Mouse (Mus musculus): ENCODE data around the gene Psd4.

Gene Psd4

DNA sequence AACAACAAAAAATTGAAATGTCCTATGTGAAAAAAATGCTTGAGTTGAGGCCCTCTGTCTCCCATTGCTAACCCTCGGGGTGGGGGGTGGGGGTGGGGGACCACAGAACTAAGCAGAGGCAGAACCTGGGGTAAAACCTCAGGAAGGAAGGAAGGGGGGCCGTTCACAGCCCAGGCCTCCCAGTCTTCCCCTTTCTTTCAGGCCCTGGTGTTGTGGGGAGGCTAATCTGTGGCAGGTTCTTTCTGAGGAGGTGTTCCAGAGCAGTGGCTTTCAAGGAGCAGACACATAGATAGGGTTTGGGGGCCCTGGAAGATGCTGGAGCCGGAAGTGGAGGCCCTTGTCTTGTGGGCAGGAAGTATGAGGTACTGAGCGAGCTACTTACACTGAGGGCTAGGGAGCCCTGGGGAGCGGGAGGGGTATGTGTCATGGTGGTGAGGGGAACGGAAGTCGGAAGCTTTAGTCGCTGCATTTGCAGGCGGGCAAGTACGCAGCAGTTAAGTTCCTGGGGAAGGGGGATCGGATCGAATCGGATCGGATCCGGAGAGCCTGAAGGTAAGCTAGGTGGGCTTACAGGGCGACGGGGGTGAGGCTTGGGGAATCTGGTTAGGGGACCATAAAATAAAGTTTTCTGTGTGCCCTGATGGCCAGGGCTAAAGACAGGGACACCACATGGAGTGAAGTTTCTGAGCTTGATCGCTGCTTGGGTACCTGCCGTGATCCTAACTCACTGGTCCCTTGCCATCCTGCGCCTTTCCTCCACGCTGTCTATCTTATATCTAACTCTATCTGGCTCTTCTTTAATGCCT is 19.0 kb downstream of the Psd4 start:
- DNase-seq (ENCODE audit: low spot score): no peak

DNA sequence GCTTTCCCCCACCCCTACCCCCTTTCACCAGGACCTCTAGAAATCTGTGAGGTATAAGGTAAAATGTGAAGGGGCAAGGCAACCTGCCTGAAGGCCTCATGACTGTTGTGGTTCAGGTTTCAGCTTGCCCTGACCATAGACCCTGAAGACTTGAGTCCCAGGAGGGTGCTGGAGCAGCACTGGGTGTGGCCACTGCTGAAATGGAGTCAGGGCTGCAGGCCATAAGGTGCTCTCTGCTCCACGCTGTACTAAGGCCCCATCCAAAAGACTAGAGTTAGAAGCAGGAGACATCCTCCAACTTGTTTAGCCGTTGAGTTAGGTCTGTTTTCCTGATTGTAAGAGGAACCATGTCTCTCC is 19.6 kb downstream of the Psd4 start:
- DNase-seq (ENCODE audit: low spot score): no peak

DNA sequence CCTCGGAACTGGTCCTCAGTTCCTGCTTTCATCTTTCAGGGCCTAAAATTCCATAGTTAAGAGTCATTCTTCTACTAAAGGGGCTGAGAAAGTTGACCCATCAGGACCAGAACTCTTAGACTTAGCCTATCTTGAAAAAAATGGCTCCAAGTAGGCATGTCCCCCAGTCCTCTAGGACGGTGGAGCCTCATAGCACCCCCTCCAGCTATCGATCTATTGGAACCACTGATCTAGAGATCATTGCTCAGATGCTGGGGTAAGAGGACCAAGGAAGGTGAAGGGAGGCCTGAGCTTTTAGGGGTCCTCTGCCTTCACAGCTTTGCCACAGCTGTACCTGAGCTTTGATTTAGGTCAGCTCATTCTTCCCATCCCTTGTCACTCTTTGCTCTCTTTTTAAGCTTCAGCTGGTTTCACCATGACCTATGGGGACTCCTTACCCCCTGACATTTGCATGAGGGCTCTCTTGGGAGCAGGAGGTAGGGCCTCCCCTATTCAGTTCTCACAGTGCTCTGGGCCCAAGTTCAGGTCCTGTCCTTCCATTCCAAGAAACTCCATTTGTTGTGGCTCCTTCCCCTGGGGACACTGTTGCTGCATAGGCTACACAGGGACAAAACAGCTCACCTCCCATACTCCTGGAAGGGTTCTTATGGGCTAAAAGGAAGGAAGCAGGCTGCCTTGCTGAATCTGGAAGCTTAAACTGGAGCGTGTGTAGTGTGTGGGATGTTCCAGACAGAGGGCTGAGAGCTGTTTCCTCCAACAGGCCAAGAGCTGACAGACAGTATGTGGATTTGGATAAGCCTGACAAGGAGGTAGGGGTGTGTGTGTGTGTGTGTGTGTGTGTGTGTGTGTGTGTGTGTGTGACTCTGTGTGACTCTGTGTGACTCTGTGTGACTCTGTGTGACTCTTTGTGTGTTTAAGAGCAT is 20.2 kb downstream of the Psd4 start:
- no peak for DNase-seq (ENCODE audit: low spot score)

DNA sequence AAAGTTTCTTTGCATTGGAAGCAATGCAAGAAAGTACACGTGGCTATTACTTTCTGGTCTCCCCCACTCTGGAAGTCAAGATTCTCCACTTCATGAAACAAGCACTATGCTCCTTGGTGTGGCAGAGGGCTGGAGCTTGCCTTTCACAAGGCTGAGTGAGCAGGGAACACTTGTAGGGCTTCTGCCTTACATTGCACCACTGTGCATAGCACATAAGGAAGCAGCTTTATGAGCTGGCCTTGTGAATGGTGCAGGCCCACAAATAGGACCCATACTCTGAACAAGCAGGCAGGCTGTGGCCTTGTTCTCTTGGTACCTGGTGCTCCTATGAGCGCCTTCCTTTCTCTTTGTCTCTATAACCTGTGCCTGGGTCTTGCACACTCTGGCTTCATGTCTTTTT is 25.9 kb downstream of the Psd4 start:
- no peak for DNase-seq (ENCODE audit: low spot score)

DNA sequence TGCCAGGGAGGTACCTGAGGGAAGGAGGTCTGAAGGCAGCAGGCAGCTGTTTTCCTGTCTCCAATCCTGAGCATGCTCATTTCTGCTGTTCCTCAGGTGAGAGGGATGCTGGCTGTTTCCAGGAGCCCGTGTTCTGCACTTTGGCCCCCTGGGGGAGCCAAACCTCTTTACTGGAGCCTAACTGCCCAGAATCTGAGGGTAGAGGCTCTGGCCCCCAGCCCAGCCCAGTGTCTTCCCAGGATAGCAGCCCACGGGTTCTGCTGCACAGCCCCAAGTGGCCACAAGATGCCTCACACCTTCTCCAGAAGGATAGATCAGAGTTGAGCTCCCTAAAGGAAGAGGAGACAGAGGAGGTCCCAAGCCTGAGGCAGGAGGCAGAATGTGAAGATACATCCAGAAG is 29.7 kb downstream of the Psd4 start:
- no peak for DNase-seq (ENCODE audit: low spot score)

DNA sequence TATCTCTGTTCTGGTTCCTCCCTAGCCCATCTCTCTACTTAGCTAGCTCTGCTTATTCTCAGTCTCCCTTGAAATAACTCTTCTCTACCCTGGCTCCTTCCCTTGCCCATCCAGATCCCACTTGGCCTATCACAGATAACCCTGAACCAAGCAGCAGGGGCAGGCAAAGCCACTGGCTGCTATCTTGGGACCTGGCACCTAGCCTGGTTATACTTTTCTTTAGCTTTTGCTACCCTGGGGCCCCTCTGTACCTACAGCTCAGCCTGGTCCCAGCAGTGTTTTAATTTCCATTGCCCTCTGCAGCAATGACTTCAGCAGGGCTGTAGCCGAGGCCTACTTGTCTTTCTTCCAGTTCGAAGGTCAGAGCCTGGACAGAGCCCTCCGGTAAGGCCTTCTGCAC is 33.3 kb downstream of the Psd4 start:
- DNase-seq (ENCODE audit: low spot score): no peak

DNA sequence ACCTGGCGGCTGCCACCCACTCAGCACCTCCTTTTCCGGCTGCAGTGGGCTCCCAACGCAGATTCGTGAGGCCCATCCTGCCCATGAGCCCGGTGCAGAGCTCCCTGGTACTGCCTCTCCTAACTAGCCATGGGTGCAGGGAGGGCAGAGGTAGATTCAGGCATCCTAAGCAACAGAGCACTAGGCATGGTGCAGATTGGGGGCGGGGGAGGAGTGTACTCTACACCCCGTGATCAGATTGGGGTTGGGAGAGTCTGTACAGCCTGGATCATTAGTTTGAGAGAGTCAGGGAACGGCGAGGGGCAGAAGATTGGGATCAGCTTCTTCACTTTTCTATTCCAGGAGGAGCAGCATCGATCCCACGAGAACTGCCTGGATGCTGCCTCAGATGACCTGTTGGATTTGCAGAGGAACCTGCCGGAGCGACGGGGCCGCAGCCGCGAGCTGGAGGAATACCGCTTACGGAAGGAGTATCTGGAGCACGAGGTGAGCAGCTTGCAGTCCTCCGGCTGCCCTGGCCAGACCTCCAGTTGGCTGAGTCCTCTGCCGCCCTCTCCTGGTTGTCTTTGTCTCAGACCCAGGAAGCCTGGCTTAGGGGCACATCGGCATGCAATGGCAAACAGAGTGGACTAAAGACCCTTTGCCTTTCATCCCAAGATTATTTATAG is 38.1 kb downstream of the Psd4 start:
- DNase-seq (ENCODE audit: low spot score): peak; percentile 10

DNA sequence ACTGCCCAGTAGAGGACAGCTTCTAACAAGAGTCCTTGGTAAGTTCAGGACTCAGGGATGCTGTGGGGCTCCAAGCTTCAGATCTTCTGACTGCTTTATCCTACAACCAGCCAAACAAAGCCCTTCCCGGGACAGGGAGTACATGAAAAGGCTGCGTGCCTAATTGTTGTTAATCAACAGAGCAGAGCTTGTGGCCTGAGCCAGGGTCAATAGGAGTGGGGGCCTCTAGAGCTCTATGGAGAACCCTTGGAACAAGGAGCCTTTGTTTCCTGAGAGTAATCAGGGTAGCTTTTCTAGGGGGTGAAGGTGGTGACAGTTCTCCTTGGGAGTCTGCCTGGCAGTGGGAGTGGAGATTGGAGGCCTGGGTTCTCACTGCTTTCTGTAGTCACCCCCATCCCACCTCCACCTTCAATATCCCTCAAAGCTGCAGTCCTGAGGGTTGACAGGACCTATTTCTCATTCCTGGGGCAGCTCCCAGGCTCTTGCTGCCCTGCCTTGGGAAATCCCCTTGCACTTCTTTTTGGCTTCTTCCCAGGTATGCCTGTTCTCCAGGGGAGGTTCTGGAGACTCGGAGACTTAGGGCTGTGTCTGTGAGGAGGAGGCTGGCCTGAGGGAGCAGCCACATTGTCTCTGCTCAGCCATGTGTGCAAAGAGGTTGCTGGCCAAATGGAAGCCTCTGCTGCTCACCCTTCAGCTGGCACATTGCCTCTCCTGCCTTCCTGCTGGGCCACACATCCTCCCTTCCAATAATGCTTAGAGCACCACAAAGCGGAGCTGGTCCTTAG is 40.5 kb downstream of the Psd4 start:
- no peak for DNase-seq (ENCODE audit: low spot score)

DNA sequence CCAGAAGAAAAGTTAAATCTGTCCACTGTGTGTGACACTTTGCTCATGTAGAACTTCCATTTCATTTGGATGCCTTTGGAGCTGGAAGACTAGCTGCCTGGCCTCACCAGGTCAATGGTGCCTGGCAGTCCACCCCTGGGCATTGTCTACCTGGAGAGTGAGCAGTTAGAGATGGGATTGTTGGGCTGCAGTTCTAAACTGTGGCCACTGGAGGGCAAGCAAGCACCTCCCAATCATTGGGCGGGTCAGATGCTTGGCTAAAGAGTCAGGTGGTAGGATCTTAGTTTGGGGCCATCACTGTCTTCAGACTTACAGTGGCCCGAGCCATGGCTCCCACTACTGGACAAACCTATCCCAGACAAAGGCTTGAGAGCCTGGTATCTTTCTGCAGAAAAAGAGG is 41.8 kb downstream of the Psd4 start:
- DNase-seq (ENCODE audit: low spot score): peak; percentile 18

DNA sequence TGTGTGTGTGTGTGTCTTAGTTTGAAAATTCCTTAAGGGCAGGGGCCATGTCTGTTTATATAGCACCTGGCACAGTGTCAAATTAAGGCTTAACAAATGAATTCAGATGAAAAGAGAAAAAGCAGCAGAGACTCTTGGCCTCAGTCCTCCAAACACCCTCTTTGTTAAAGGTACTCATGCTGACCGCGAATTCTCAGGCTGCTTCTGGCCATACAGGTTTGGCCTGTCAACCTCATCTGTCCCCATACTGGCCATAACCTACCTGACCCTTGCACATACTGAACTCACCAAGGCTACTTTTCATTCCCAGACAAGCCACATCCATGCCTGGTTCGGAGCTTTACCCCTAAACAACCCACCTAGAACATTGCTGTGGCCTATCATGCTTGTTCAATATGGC is 45.8 kb downstream of the Psd4 start:
- DNase-seq (ENCODE audit: low spot score): no peak

DNA sequence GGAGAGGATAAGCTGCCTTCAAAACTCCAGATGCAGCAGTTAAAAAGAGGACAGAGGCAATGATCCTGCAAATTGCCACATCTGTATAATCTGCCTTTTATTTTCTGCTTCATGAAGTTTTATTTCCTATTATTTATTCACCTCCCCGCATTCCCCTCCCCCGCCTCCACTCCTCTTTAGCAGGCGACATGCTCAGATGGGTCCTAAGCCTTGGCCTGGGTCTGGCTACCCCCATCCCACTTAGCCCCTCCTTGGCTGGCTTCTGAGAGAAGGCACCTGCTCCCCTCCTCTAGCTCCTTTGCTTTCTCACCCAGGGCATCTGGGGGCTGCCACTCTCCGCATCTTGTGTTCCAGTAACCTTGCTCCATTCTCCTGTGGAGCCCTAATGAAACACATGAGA is 46.3 kb downstream of the Psd4 start:
- no peak for DNase-seq (ENCODE audit: low spot score)

DNA sequence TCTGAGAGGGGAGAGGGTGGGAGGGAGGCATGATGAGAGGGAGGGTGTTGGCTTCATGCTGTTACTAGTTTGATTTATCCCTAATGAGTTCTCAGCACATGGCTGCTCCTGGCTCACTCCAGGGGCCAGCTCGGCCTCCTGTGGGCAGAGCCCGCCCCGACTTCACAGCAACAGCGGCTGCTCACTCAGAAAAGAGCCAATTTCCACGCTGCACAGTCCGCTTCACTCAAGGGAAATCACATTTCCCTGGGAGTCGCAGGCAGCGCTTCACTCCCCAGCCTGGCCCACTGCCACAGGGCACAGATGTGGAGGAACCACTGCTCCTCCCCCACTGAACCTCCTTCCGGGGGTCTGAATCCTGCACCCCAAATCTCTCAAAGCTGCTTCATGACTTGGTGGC is 49.3 kb downstream of the Psd4 start:
- no peak for DNase-seq (ENCODE audit: low spot score)

DNA sequence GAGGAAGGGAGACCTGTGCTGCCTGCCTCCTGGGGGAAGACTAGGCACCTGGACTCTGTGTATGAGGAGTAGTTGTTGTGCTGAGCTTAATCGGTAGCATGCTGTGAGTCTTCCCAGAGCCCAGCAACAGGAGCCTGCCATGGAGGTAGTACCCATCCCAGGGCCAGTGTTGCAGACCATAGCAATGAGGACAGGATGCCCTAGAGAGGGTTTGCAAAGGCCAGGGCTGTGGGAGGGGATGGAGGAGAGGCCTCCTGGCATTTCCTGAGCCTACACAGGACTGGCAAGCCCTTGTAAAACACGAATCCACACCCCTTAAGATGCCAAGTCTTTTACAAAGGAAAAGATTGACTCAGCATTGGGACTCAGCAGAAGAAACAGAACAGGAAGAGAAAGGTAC is 49.7 kb downstream of the Psd4 start:
- no peak for DNase-seq (ENCODE audit: low spot score)

DNA sequence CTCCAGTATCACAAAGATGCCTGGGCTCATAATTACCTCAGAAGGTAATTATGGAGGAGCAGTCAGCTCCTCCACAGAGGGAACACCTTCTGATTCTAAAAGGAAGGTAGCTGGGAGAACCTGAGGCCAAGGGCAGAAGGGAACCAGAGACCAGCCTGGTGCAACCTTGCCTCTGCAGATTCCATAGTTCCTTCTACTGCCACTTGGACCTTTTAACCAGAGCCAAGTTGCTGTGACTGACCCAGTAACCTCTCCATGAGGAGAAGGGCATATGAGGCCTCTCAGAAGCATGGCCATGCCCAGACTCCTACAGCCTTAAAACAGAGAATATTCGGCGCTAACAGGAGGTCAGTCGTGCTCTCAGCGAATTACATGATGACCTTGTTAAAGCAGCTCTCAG is 50.2 kb downstream of the Psd4 start:
- no peak for DNase-seq (ENCODE audit: low spot score)

DNA sequence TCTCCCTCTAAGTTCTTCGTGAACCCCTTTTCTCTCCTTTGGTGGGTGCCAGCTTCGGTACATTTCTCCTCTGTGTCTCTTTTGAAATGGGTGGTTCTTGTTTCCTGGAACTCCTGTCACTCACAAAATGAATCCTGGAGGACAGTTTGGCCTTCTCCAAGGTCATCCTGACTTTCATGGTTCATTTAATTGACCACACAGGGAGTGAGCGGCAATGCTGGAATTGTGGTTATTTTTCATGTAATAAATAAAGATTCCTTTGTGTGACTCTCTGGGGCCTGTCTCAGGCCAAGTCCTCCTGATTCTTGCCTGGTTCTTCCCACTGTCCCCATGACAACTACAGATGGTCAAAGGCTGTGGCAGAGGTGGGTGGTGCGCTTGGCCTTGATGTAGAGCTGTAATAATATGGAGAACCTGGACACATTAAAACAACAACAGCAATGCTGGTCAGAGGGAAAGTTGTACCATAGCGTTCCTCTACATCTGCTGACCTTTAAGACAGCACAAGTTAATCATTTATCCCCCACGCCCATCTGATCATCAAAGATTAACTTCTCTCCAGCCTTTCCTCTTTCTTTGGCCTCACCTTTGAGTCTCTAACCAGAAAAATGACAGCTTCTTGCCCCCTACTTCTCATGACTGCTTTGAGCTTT is 54.0 kb downstream of the Psd4 start:
- DNase-seq (ENCODE audit: low spot score): no peak

DNA sequence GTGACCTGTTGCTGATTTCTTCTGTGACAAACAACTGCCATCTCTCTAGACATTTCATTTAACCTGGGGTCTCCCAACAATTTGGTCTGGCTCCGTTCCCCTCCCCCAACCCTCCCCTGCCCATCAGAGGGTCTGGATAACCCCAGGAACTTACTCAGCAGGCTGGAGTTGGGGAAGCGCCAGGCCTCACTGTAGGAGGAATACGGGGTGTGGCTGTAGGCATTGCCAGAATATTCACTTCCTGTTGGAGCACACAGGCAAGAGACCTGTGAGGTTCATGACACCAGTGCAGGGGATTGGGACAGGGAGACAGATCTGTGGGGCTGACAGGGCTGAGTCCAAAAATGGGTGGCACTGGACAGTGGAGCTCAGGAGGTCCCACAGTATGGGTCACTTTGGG is 55.4 kb downstream of the Psd4 start:
- DNase-seq (ENCODE audit: low spot score): no peak

DNA sequence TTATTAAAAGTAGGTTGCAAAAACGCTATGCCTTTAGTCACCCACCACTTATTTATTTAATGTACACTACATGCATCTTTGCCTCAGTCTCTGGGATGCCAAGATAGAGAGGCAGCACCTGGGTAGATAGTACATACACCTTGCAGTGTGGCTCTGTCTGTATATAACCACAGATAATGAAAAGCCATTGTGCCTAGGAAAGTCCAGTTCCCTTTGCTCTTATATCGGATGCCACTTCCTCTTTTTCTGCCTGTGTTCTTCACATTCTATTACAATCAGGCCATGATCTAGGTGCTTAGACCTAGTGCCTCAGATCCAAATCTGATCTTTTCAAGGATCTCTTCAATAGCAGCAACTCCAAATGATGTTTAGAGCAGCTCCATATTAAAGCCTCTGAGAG is 58.2 kb downstream of the Psd4 start:
- no peak for DNase-seq (ENCODE audit: low spot score)

DNA sequence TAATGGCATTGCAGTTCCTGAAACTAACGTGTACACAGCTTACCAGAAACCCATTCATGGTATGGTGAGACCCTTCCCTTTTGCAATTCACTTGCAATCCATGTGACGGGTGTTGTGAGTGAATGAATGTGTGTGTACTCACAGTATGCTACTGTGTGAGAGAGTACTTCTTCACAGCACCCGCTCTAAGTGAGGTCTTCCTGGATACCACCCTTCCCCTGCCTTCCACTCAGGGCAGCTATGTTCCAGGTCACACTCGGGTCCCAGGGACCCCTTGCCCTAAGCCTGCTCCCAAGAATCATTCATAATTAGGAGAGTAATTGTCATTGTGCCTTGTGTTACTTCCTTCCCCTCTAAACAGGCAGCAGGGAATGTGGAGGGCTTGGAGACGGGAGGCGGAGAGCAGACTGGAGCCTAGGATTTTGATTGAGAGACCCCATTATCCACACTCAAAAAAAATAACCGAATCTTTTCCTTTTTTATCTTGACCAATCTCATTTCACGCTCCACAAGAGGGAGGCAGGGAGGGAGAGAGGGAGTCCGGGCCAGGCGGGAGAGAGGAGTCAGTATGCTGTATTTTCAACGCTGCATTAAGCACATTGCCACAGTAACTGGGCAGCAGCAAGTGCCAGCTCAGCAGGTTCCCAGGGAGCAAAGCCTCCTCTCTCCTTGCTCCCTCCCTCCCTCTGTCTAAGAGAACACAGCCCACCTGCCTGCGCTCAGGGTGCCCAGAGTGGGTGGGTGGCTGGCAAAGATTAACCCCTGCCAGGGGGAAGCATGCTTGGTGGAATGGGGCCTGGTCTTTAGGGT is 60.7 kb downstream of the Psd4 start:
- DNase-seq (ENCODE audit: low spot score): no peak

DNA sequence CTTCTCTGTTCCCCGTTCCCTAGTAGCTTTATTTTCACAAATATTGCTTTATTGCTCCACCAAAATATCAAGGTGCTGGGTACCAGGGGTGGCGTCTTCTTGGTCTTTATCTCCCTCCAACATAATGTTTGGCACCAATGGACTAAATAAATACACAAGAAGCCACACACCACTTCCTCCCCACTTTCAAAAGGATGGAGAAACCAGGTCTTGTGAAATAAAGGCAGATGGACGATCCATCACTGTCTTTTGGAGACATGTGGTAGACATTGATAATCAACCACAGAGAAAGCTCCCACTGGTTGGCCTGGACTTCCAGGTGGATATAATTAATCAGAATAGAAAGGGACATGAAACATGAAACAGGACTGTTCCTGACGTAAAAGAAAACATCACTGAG is 62.4 kb downstream of the Psd4 start:
- no peak for DNase-seq (ENCODE audit: low spot score)

DNA sequence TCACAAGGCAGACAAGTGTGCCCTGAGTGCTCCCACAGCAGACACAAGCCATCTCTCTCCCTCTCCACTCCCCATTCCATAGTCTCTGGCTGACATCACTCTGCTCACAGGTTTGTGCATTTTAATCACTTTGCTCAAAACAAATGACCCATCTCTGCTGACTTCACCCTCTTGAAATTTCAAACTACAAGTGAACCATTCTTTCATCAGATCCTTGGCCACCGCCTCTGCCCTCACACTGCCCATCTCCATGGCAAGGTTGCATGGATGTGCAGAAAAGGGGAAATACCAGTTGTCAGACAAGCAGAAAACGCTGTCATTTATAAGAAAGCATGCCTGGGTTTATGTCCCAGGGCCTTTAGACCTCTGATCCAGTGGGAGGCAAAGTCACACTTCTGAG is 67.3 kb downstream of the Psd4 start:
- no peak for DNase-seq (ENCODE audit: low spot score)

DNA sequence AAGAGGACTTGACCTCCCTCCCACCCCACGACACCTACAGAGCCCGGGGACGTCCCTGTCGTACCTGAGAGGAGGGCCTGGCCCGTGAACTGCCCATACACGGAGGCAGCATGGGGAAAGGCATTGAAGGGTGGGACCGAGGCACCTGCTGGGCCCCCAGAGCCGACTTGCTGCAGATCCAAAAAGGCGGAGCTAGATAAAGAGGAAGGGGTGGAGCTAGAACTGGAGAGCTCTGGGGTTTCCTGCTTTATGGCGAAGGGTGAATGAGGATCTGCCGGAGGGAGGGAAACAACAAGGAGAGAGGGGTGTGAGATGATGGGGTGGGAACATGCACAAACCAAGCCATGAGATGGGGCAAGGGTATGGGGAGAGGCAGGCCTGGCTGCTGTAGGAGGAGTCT is 68.3 kb downstream of the Psd4 start:
- DNase-seq (ENCODE audit: low spot score): no peak

All from MN1 (cell line).